Mouse (Mus musculus) embryonic facial prominence, embryonic 14.5 days (tissue): ENCODE measurements around the gene Sct. TPM values are rescaled to one million over a fixed set of nuclear protein-coding genes. Genes with fewer than 3 reads are reported as not detected.

Source experiments
- polyA plus RNA-seq: library from polyadenylated mRNA; unstranded; fragments of >200 nt; fragmentation: Nextera tagmentation; extraction: Ambion mirVana; gene quantifications from 2 replicates; pipeline ENCODE4 v1.2.1, GENCODE M21; 2014

Sct gene
- polyA plus RNA-seq, 1 experiment from 2014 or later, result 13.8 TPM

Other genes with a start within 250 kb of the Sct start
- 6.6 and 10.3 TPM in 2 replicates for gene B4galnt4, start 218.0 kb downstream of the Sct start, polyA plus RNA-seq
- 30.0 and 33.5 TPM in 2 replicates for gene Pkp3, start 200.9 kb downstream of the Sct start, polyA plus RNA-seq
- 4.0 and 4.4 TPM in 2 replicates for gene Sigirr, start 178.6 kb downstream of the Sct start, polyA plus RNA-seq
- gene Ano9, start 161.3 kb downstream of the Sct start, polyA plus RNA-seq, result 3.7 and 5.0 TPM in 2 replicates
- gene Ptdss2, start 156.8 kb downstream of the Sct start, polyA plus RNA-seq, result 64.5 and 74.8 TPM in 2 replicates
- gene Rnh1, start 106.3 kb downstream of the Sct start, polyA plus RNA-seq, result 160 and 166 TPM in 2 replicates
- gene Hras, start 85.1 kb downstream of the Sct start, polyA plus RNA-seq, result 122 and 142 TPM in 2 replicates
- gene Lrrc56, start 85.0 kb downstream of the Sct start, polyA plus RNA-seq, result 6.0 and 7.2 TPM in 2 replicates
- gene Lmntd2, start 65.1 kb downstream of the Sct start, polyA plus RNA-seq, result 1.3 and 1.5 TPM in 2 replicates
- gene Rassf7, start 63.3 kb downstream of the Sct start, polyA plus RNA-seq, result 26.7 and 30.2 TPM in 2 replicates
- gene Phrf1, start 50.3 kb downstream of the Sct start, polyA plus RNA-seq, result 59.8 and 62.7 TPM in 2 replicates
- 2.3 and 2.4 TPM in 2 replicates for gene Irf7, start 12.7 kb downstream of the Sct start, polyA plus RNA-seq
- 0.21 TPM in 1 of 2 replicates, not detected in the other for gene Cdhr5, start 2.3 kb downstream of the Sct start, polyA plus RNA-seq
- 0.81 and 1.3 TPM in 2 replicates for gene Drd4, start 12.9 kb upstream of the Sct start, polyA plus RNA-seq
- 72.7 and 82.7 TPM in 2 replicates for gene Deaf1, start 48.6 kb upstream of the Sct start, polyA plus RNA-seq
- gene Tmem80, start 48.6 kb upstream of the Sct start, polyA plus RNA-seq, result 21.1 and 27.7 TPM in 2 replicates
- 12.0 and 13.6 TPM in 2 replicates for gene Eps8l2, start 59.7 kb upstream of the Sct start, polyA plus RNA-seq
- gene Taldo1, start 113.1 kb upstream of the Sct start, polyA plus RNA-seq, result 248 and 250 TPM in 2 replicates
- 37.1 and 51.1 TPM in 2 replicates for gene Gatd1, start 135.0 kb upstream of the Sct start, polyA plus RNA-seq
- 2.8 and 4.5 TPM in 2 replicates for gene Cend1, start 150.4 kb upstream of the Sct start, polyA plus RNA-seq
- gene Slc25a22, start 158.8 kb upstream of the Sct start, polyA plus RNA-seq, result 29.1 and 30.7 TPM in 2 replicates
- gene Pidd1, start 164.9 kb upstream of the Sct start, polyA plus RNA-seq, result 7.1 and 7.4 TPM in 2 replicates
- 1,283 and 1,386 TPM in 2 replicates for gene Rplp2, start 168.2 kb upstream of the Sct start, polyA plus RNA-seq
- 16.9 and 20.4 TPM in 2 replicates for gene Pnpla2, start 176.1 kb upstream of the Sct start, polyA plus RNA-seq
- gene Cracr2b, start 182.0 kb upstream of the Sct start, polyA plus RNA-seq, result 6.6 and 10.3 TPM in 2 replicates
- gene Cd151, start 188.3 kb upstream of the Sct start, polyA plus RNA-seq, result 54.9 and 60.7 TPM in 2 replicates
- 59.3 and 65.2 TPM in 2 replicates for gene Polr2l, start 196.0 kb upstream of the Sct start, polyA plus RNA-seq
- gene Tspan4, start 196.1 kb upstream of the Sct start, polyA plus RNA-seq, result 85.1 and 86.2 TPM in 2 replicates